Mouse (Mus musculus) right cerebral cortex, adult 2 months (tissue): Measurements from ENCODE around the gene Hmox1.

Experiments used
- DNase-seq, 2 experiments: peaks; one replicate each; pipeline ENCODE4 v3.0.0; 2021 to 2022; ENCODE audit warnings: low spot score in 2 of 2

Gene Hmox1

DNA sequence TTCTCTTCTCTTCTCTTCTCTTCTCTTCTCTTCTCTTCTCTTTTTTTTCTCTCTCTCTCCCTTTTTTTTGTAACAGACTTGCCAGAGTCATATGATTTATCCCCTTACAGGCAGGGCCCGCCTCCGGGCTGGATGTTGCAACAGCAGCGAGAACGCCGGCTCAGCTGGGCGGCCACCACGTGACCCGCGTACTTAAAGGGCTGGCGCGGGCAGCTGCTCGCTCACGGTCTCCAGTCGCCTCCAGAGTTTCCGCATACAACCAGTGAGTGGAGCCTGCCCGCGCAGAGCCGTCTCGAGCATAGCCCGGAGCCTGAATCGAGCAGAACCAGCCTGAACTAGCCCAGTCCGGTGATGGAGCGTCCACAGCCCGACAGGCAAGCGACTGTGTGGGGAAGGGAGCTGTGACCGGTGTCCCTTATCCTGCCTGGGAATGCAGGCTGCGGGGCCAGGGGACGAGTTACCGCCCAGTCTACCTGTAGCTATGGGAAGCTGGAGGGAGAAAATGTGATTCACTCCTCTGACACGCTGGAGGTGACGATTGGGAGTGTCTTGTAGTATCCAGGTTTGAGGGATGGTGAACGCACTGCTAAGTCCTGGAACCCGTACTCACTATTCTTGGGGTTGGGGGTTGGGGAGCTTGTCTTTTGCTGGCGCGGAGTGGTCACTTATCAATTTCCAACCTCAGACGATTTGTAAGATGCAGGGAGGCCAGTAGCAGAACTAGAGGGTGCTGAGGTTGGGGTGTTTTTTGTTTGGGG is at the start of gene Hmox1:
TSS of gene Hmox1 (plus strand) at position 223 of the 758 bp plus-strand sequence.
- DNase-seq, result peak; percentile 84 to 92

DNA sequence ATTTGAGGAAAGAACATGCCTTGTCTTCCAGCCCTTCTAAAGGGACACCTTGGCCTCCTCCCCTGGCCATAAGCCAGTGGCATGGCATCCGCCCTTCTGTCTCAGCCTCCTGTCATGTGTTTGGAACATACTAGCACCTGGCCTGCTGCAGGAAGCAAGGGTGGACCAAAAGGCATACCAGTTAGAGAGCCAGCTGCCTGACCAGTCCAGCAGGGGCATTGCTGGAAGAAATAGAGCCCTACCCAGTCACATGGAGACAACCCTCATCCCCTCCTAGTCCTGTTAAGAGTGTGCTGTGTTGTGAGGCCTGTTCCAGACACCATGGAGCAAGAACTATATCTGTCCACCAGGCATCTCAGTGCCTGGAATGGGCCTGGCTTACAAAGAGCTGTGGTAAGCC is 47.1 kb upstream of the Hmox1 start:
- DNase-seq, result no peak

DNA sequence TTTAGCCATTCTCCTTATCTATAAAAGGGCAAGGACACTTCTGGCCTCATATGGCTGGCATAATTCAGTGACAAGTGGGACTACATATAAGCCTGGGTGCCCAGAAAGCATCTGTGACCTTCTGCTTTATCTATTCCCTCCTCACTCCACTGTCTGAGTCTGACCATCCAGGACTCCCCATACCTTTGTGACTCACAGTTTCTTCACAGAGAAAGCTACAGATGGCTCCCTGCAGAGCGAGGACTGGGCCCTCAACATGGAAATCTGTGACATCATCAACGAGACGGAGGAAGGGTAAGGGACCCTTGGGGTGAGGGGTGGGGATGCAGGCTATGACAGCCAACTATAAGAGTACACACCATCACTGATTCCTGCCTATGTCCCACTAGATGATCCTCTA is 45.6 kb upstream of the Hmox1 start:
- no peak for DNase-seq

DNA sequence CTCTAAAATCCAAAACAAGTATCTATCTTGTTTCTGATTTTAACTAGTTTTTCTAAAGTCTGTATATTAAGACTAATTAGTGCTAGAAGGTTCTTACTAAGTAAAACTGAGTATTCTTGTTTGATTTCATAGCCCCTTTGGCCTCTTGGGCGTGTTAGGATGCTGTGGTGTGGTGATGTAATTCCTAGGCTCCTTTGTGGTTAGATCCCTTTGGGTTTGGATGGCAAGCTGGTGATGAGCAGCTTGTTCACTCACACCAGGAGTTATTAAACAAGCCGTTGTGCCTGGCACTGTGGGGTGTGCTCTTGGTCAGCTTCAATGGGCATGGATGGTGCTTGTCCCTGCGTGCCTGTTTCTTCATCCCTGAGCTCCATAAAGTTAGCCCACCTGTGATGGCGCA is 40.1 kb upstream of the Hmox1 start:
- DNase-seq, result no peak

DNA sequence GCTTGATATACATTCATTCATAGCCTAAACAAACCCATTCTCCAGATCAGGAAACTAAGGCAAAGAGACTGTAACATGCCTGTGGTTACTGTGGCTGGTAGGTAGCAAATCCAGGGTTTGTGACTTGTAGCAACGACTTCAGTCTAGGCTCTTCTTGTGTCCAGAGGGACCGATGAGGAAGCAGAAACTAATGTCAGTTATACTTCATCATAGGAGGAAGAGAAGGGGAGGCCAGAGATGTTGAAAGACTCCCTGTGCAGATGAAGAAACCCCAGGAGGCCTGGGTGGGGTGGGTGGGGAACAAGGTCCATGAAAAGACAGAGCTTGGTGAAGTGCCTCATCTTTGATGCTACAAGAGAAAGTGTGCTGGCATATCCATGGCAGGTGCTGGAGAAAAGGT is 37.7 kb upstream of the Hmox1 start:
- DNase-seq, result no peak

DNA sequence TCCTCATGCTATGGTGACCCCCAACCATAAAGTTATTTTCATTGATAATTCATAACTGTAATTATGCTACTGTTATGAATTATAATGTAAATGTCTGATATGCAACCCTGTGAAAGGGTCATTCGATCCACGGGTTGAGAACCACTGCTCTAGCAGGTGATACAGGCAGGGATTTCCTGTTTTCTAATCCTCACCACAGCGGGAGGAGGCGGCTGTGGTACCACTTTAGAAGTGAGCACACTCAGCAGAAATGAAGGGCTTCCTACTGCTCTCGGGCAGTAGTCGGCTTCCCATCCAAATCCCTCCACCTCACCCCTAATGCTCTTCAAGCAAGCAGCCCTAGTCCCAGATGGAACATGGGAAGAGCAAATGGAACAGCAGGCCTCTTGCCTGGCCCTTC is 33.4 kb upstream of the Hmox1 start:
- DNase-seq, result no peak

DNA sequence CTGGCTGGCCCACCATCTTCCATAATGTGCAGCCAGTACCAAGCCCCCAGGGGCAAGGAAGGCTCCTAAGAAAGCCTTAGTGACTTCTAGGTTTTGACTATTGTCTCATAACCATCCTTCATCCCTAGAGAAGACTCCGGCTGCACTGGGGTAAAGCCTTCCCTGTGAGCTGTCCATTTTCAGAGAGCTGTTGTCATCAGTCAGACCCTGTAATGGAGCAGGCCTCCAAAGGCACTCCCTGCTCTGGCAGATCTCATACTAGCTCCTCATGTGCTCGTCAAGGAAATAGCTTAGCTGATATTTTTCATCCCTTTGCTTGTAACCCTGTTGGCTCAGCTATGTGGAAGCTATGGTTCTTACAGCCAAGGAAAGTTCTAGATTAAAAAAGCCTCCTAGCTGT is 32.6 kb upstream of the Hmox1 start:
- no peak for DNase-seq

DNA sequence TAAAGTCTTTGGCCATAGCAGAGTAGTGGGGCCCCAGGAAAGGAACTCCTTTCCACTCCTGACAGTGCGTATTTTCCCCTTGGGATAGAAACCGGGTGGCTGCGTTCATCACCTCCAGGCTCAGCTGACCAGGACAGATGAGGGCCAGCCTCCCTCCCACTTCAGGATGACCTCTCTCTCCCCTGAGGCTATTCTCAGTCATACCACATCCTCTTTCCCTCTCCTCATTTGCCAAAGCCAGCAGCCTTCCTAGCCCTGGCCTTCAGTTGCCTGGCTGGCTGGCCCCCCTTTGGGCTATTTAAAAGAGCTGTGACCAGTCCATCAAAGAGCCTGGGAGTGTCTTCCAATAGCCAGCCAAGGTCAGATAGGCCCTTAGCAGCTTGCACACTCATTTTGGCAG is 30.1 kb upstream of the Hmox1 start:
- no peak for DNase-seq

DNA sequence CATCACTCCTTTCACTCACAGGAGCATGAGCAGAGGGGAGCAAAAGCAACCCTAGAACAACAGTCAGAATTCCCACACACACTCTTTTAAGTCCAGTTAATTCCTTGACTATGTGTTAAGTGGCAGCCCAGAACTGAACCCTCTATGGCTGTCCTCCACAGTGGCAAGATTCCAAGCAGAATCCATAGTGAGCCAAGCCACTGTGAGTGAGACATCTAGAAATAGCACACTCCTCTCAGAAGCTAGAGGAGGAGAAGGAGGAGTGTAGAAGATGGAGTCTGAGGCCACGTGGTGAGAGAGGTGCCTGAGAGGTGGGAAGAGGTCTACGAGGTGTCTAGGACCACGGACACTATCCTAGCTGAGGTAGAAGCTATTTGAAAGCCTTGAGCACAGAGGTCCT is 28.6 kb upstream of the Hmox1 start:
- peak; percentile 14 to 15 for DNase-seq

DNA sequence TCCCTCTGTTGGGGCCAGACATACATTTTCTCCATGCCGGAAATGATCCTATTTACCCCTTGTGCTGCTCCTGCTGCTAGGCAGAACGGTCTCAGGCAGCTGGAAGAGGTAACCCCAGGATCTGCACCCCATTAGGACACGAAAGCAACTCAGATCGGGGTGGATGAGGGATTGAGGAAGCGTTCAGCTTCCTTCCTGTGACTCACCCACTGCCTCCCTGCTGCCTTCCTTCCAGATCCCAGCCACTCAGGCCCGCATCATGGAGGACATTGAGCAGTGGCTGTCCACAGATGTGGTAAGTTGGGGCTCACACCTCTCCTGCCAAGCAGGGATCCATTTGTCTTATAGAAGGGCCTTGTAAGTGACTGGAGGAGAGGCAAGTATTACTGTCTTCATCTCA is 26.1 kb upstream of the Hmox1 start:
- DNase-seq, result no peak

DNA sequence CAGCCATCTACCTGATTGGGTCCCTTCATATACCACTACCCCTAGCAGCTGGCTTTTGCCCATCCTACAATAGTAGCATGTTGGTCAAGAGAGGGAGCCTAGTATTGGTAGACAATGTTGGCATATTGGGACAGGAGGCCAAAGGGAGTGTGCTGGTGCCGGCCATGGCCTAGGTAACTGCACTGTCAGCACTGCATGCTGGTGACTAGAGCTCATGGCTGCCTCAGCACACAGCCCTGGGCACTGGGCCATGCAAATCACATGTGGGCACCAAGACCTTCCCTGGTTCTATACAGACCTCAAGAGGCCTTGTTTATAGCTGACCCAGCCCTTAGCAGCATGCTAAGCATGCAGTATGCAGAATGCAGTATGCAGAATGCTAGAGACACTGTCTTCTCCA is 23.1 kb upstream of the Hmox1 start:
- DNase-seq, result no peak

DNA sequence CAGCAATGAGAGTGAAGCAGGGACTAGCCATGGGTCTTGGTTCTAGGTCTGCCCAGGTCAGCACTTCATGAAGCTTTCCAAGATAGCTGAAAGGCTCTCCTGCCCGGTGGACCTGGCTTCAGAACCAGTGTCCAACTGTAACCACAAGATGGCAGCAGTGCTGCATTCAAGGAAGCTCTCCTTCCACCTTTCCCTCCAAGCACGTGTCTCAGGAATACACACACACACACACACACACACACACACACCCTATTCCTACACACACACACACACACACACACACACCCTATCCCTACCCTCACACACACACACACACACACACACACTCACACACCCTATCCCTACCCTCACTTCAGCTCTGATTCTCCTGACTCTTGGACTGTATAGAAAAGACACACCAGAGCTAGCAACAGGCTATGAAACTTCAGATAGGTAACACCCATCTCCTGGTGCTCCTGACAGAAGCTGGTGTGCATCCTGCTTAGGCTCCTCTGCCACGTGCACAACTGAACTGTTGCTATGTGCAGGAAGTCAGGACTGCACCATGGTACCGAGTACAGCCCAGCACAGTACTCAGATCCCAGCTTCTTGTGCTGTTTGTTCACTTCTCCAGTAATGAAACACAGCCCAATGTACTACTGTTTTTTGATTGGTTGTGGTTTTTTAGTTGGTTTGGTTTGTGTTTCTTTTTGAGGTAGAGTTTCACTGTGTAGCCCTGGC is 21.6 kb upstream of the Hmox1 start:
- peak; percentile 86 to 87 for DNase-seq

DNA sequence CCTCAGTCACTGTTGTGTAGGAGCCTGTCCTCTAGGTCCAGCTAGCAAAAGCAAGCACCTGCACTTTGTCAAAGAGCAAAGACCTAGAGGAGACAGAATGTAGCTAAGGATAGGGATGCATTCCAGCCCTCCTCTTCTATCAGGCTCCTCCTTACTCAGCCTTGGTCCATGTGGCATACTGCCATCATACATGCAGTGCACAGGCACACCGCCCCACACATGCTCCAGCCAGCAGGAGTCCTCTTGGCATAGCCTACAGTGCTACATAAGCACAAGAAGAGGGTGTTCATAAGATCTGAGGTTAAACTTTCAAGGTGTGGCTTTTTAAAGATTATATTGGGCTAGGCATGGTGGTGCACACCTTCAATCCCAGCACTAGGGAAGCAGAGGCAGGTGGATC is 18.5 kb upstream of the Hmox1 start:
- DNase-seq, result no peak

DNA sequence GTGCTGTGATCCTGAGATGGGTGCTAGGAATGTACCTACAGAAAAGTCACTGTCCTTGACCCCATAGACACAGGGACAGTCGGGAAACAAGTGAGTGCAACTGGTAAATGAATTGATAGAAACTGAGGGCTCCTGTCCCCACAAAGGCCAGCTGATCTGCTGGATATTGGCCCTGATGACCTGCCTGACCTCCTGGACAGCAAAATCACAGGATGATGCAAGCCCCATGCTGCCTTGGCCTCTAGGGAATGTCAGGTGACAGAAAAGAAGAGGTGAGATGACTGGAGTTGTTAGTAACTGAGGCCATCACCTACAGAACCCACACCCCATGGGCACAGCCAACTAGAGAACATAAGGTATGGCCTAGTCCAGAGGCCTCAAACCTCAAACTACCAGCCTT is 15.2 kb upstream of the Hmox1 start:
- no peak for DNase-seq

DNA sequence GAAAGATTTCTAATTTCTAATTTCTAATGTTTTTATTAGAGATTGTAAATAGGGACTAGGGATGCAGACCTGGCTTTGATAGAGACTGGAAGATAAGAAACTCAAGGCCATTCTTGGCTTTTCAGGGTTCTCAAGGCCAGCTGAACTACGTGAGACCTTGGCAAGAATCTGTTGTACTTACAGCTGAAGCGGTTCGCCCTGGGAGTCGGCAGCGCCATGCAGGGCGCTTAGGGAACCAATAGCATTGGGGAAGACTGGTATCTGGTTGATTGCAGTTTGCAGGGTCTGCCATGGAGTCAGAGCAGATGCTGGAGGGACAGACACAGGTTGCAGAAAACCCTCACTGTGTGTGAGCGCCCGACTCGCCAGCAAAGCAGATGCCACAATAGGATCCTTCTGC is 14.6 kb upstream of the Hmox1 start:
- DNase-seq, result no peak

DNA sequence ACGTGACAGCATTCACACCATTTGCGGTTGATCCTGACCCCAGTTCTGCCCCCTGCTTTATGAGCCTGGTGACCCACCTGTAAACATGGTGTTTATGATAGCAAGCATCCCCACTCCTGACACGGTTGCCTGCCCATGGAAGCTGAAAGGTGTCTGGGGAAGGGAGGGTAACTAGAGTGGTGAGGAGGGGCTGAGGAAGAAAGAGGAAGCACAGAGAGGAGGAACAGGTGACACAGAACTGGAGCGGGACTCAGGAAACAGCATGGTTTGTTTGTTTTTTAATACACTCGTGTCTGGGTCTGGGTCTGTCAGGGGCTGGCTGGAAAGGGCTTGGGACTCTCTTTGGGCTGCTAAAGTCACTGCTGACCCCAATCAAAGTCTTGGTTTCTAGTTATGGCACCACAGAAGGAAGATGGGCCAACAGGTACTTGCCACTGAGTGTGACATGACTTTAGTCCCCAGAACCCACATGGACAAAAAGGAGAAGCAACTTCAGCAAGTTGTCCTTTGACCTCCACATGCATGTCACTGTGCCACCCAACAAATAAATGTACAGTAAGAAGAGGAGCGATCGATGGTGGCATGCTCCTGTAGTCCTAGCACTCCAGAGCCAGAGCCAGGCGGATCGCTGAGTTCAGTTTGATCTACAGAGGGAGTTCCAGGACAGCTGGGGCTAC is 11.9 kb upstream of the Hmox1 start:
- DNase-seq, result no peak

DNA sequence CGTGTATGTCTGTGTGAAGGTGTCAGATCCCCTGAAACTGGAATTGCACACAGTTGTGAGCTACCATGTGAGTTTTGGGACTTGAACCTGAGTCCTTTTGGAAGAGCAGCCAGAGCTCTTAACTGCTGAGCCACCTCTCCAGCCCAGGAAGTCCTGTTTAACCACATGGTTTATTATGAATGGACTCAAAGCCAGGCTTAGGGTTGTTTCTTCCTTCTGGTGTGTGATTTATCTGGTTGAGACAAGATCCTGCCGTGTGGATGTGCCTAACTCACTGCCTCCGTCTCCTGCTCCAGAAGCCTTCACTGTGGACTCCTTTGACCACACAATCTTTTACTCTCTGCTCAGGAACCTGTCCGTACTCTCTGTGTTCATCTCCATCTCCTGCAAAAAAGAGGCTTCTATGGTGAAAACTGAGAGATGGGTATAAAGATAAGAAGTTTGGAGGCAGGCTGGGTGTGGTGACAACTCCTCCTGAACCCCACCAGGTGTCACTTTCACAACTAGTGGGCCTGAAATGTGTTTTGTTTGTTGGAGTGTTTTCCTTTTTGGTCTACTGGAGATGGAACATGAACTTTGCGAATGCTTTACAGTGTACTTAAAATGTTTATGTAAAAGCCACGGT is 11.1 kb upstream of the Hmox1 start:
- no peak for DNase-seq

DNA sequence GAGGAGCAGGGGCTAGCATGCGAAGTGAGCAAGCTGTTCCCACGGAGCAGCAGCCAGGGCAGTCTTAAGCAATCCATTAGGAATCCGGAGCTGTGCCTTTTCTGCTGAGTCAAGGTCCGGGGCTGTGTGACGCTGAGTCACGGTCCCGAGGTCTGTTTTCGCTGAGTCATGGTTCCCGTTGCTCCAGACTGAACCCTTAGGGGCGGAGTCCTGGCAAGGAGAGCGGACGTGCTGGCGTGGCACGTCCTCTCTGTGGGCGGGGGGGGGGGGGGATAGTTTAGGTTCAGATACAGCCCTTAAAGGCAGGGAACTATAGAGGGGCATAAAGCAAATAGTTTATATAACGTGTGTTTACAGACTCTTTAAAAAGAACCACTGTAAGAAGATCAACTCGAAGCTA is 9.6 kb upstream of the Hmox1 start:
- peak; percentile 77 to 84 for DNase-seq

DNA sequence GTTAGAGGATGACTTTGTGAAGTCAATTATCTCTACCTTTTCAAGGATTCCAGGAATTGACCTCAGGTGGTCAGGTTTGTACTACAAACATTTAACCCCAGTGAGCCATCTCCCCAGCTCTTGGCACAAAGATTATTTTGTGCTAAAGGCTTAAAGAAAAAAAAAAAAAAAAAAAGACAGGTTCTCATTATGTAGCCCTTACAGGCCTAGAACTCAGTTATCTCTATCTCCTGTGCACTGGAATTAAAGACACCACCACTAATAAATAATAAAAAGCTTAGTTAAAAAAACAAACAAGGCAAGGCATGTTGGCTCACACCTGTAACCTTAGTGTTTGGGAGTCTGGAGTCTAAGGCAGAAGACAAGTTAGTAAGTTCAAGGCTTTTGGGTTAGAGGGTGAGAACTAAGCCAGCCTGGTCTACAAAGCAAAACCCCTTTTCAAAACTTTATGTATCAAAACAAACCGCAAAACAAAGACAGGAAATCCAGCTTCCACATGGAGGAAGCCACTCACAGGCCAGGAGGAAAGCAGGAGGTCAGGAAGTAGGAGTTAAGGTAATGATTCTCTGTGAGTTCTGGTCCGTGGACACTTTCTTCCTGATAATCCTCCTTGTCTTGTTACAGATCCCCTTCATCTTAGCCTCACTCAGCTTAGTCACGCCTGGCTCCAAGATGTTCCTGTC is 8.9 kb upstream of the Hmox1 start:
- no peak for DNase-seq

DNA sequence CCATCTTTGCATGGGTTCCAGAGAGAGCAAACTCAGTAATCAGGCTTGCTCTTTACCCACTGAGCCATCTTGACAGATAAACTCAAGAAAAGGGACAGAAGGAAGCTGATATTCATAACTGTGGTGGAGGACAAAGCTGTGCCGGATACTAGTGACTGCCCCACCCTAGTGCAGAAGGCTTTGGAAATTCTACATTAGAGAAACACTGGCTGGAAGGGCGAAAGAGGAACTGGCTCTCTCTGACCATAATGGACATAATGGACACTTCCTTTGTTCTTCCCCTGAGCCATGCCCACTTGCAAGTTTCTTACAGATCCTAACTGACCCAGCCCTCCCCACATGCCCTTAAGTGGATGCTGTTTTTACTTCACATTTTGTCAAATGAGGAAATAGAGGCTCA is 7.4 kb upstream of the Hmox1 start:
- DNase-seq, result no peak

DNA sequence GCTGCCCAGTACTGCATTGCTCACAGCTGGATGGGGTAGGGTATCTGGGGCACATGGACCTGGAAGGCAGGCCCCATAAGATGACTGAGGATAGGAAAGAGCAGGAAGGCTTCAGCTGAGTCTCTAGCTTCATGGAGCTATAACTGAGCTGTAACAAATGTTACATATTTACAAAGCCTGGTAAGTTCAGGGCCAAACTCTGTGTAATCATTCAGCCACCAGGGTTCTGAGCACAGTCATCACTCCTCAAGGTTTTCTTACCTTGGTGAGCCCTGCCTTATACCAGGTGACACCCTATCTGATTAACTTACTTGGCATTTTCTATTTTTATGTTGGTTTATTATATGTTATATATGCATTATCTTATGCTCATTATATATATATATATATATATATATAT is 6.3 kb upstream of the Hmox1 start:
- no peak for DNase-seq
